Comparison of ENCODE assay signal across 22 mouse cellular contexts in genomic region chr10:111882521-111882920, GRCm38 (mm10).
A peak's percentile ranks its signal among the peaks of the same experiment; 100 is the strongest.
DNase-seq lines count a peak whose midpoint lies in the region; ATAC-seq lines count a peak whose summit lies in the region.
"Had no signal": no experiment of that assay in that cellular context is flagged by ENCODE, and none has a peak within 500 bp of the region (broad histone marks: within the 10 kb centered on the region; RNA-seq: fewer than 3 reads in every experiment).

No protein-coding gene starts in this region.

- ATAC-seq in frontal cortex, adult (ENCODE audit: low TSS enrichment) = peak; percentile 86
- ATAC-seq: inflammation-experienced regulatory T-cells, adult 6 months had no signal

- no peak for DNase-seq in frontal cortex, postnatal 14 days (ENCODE audit: low spot score in 2 of 2)
- DNase-seq in layer of hippocampus, adult 9-11 months = peak; percentile 44
- DNase-seq in layer of hippocampus, postnatal 14 days (ENCODE audit: low spot score in 2 of 2) = no peak
- peak; percentile 46 for DNase-seq in right cerebral cortex, adult 18-20 months
- no peak for DNase-seq in right cerebral cortex, postnatal 14 days
- no peak for DNase-seq in gastrocnemius, adult 8-10 months (ENCODE audit: low spot score in 2 of 2)
- DNase-seq: adrenal gland, adult 8-10 months; cerebellum, adult 8-10 months; cerebellum, postnatal 25 days; gastrocnemius, postnatal 36 days; heart, adult 18-20 months; heart, postnatal 4 days; kidney, adult 18-20 months; kidney, postnatal 25 days; liver; lung, adult 2 months; lung, postnatal 10 days; spleen, adult 18-20 months; thymus, adult 18-20 months; thymus, postnatal 25 days had no signal

Comparison
In these comparisons a context has a peak if more than half of its experiments do, and no peak if none do; other contexts are left out.
1. DNase-seq: peak in layer of hippocampus, adult 9-11 months (single experiment) and right cerebral cortex, adult 18-20 months (single experiment); none in frontal cortex, postnatal 14 days (0 of 2), layer of hippocampus, postnatal 14 days (0 of 2), right cerebral cortex, postnatal 14 days (single experiment) and gastrocnemius, adult 8-10 months (0 of 2).